Mouse (Mus musculus) heart, embryonic 10.5 days (tissue): ENCODE results near the gene Dclk2. TPM values are rescaled to one million over a fixed set of nuclear protein-coding genes. Genes with fewer than 3 reads are reported as not detected.
A peak's percentile ranks its signal among the peaks of the same experiment; 100 is the strongest.

Experiments
- DNase-seq: peaks from one replicate; pipeline ENCODE4 v3.0.0-alpha.2; 2017; ENCODE audit warnings: low spot score
- H3K27ac ChIP-seq: fragments of 300-500 bp; sonication (generic); 2 replicates; pipeline ENCODE4 v1.5.1; 2016; ENCODE audit warnings: mild to moderate bottlenecking
- H3K27me3 ChIP-seq: fragments of 300-500 bp; sonication (generic); 2 replicates; pipeline ENCODE4 v1.6.1; 2016; ENCODE audit warnings: mild to moderate bottlenecking; ENCODE audit not compliant: poor library complexity, insufficient read depth, severe bottlenecking
- H3K36me3 ChIP-seq: fragments of 300-500 bp; sonication (generic); 2 replicates; pipeline ENCODE4 v1.6.1; 2016; ENCODE audit warnings: mild to moderate bottlenecking, moderate library complexity
- H3K4me1 ChIP-seq: fragments of 300-500 bp; sonication (generic); 2 replicates; pipeline ENCODE4 v1.6.1; 2016; ENCODE audit warnings: mild to moderate bottlenecking
- H3K4me3 ChIP-seq: fragments of 300-500 bp; sonication (generic); 2 replicates; pipeline ENCODE4 v1.5.1; 2016; ENCODE audit warnings: mild to moderate bottlenecking, moderate library complexity
- H3K9me3 ChIP-seq: fragments of 300-500 bp; sonication (generic); 2 replicates; pipeline ENCODE4 v1.6.1; 2016; ENCODE audit warnings: mild to moderate bottlenecking, moderate library complexity
- WGBS: fragments of 180-500 bp; shearing (Covaris S2); methylation state at CpG from one replicate; pipeline ENCODE4 v1.1.7; 2016; 5-methylcytosine and 5-hydroxymethylcytosine counted together
- polyA plus RNA-seq: library from polyadenylated mRNA; unstranded; fragments of >200 nt; fragmentation: Nextera tagmentation; extraction: Ambion mirVana; gene quantifications from 2 replicates; pipeline ENCODE4 v1.2.1, GENCODE M21; 2016

Gene Dclk2
- polyA plus RNA-seq, 1 experiment from 2014 or later, result 3.7 TPM

GRCm38 (mm10) chr3:86802825-86803224 lies 117.8 kb downstream of the Dclk2 start:
- no peak for DNase-seq
- Histone ChIP-seq H3K4me1 (peaks cover 22% of the 10 kb centered on the region), H3K36me3 (no peaks in the 10 kb centered on the region), H3K9me3 (no peaks in the 10 kb centered on the region), H3K27me3 (no peaks in the 10 kb centered on the region), H3K4me3 (no peak overlapping the region), H3K27ac (peak overlapping the region; percentile 48)
- 45% methylated on average over 8 of the region's 8 CpGs for WGBS

DNA sequence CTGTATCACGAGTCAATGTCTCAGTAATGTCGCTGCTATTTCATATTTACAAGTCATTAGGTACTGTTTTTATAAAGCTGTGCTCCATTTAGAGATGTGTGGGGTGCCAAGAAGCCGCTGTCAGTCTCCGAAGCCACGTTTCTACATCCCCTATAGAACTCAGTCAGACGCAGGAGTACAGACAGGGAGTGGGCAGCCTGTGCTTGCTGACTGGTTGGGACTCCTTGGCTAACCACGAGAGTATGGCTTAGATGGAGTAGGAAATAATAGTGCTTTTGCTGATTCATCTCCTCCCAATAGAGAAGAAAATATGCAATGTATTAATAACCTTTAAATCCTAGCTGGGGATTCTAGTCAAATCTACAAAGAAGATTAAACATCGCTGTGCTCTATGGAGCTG lies 119.8 kb downstream of the Dclk2 start:
- no peaks in the 10 kb centered on the region for H3K9me3 ChIP-seq
- no peaks in the 10 kb centered on the region for H3K27me3 ChIP-seq

GRCm38 (mm10) chr3:86799041-86799440 lies 121.6 kb downstream of the Dclk2 start:
- Histone ChIP-seq H3K27me3 (no peaks in the 10 kb centered on the region), H3K27ac (peak overlapping the region; percentile 57; the same call in 1 of the 2 replicates), H3K4me3 (no peak overlapping the region), H3K4me1 (peaks cover 23% of the 10 kb centered on the region), H3K9me3 (no peaks in the 10 kb centered on the region), H3K36me3 (no peaks in the 10 kb centered on the region)
- peak; percentile 93 for DNase-seq
- WGBS, result 58% methylated on average over 9 of the region's 9 CpGs

More for the DNA sequence above, 119.8 kb downstream of the Dclk2 start:
- no peak for DNase-seq
- Histone ChIP-seq H3K4me1 (peaks cover 31% of the 10 kb centered on the region), H3K27ac (no peak overlapping the region), H3K4me3 (no peak overlapping the region), H3K36me3 (no peaks in the 10 kb centered on the region)
- WGBS, result 86% methylated on average over 8 of the region's 8 CpGs

DNA sequence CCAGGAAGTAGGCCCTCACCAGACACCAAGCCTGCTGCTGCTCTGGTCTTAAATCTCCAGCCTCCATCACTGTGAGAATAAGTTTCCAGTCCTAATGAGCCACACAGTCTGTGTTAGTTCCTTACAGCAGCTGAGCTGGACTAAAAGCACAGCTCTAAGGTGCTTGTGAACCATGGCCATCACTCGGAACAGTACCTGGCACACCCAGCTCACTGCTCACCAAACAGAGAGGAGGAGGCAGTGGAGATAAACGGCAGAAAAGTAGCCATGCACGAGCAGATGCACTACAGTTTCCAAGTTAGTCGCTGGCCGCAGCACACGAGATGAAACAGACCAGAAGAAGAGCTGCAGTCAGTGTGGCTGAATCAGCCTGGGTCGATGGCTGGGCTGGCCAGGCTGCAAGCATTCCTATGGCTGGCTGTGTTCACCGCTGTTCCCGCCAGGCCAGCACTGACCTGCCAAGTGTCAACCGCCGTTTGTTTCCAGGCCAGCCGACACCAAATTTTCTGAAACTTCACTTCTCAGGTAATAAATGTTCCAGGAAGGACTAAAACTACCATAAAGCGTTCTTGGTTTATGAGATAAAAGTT lies 122.7 kb downstream of the Dclk2 start:
- peak overlapping the region; percentile 33; the same call in 1 of the 2 replicates for H3K27ac ChIP-seq
- peaks cover 22% of the 10 kb centered on the region for H3K4me1 ChIP-seq
- H3K9me3 ChIP-seq, result no peaks in the 10 kb centered on the region
- WGBS, result 67% methylated on average over 13 of the region's 13 CpGs
- H3K36me3 ChIP-seq, result no peaks in the 10 kb centered on the region
- no peak overlapping the region for H3K4me3 ChIP-seq
- DNase-seq, result no peak
- H3K27me3 ChIP-seq, result no peaks in the 10 kb centered on the region

DNA sequence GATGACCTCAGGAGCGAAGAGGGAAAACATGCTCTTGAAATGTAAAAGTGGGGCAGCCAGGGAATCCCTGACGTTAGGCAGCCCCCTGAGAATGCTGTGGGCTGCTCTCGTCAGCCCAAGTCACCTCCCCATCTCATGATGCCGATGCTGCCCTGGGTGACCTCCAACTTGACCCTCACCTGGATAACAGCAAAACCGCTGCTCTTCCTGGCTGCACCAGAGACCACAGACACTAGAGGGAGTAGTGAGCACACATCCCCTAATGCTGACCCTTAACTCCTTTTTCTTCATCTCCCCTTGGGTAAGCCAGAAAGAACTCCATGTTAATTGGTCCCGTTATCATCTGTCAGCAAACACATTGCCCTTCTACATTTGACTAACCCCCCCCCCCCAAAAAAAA lies 123.9 kb downstream of the Dclk2 start:
- Histone ChIP-seq H3K27ac (no peak overlapping the region), H3K9me3 (no peaks in the 10 kb centered on the region), H3K4me1 (peaks cover 20% of the 10 kb centered on the region), H3K4me3 (no peak overlapping the region), H3K36me3 (no peaks in the 10 kb centered on the region), H3K27me3 (no peaks in the 10 kb centered on the region)
- WGBS, result 31% methylated on average over 6 of the region's 6 CpGs
- DNase-seq, result no peak

- H3K4me1 ChIP-seq, result peaks cover 39% of the 10 kb centered on the region
- H3K4me3 ChIP-seq, result no peak overlapping the region
- no peaks in the 10 kb centered on the region for H3K36me3 ChIP-seq
- no peaks in the 10 kb centered on the region for H3K27me3 ChIP-seq
- no peak for DNase-seq
- H3K27ac ChIP-seq, result 0 out of 2 replicates have a peak overlapping the region, but pooled peaks have one; percentile 29
- no peaks in the 10 kb centered on the region for H3K9me3 ChIP-seq
- 43% methylated on average over 1 of the region's 1 CpGs for WGBS
These were observed 126.9 kb downstream of the Dclk2 start for GRCm38 (mm10) chr3:86793720-86794191.

GRCm38 (mm10) chr3:86793264-86793663 lies 127.4 kb downstream of the Dclk2 start:
- DNase-seq, result no peak
- Histone ChIP-seq H3K4me3 (no peak overlapping the region), H3K27ac (0 out of 2 replicates have a peak overlapping the region, but pooled peaks have one; percentile 29), H3K27me3 (no peaks in the 10 kb centered on the region), H3K9me3 (no peaks in the 10 kb centered on the region), H3K4me1 (peaks cover 42% of the 10 kb centered on the region), H3K36me3 (no peaks in the 10 kb centered on the region)
- 71% methylated on average over 4 of the region's 4 CpGs for WGBS

DNA sequence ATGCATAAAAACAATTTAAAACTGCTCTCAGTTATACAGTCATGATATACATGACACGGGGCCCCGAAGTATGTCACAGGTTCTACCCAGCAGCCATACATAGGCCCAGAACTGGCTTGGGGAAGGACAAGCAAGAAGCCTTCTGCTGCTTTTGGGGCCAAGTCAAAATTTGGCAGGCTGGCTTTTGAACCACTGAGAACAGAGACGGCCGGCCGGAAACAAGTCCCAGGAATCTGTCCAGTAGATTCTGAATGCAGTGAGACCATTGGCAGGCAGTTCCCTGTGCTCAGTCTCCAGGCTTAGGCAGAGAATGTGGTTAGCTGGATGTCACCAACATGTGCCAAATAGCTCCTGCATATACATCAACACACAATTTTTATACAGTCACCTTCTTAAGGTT lies 130.9 kb downstream of the Dclk2 start:
- Histone ChIP-seq H3K9me3 (no peaks in the 10 kb centered on the region), H3K36me3 (no peaks in the 10 kb centered on the region), H3K4me1 (peaks cover 59% of the 10 kb centered on the region), H3K27ac (peak overlapping the region; percentile 37; the same call in 1 of the 2 replicates), H3K27me3 (no peaks in the 10 kb centered on the region), H3K4me3 (no peak overlapping the region)
- WGBS, result 77% methylated on average over 5 of the region's 5 CpGs
- DNase-seq, result no peak

DNA sequence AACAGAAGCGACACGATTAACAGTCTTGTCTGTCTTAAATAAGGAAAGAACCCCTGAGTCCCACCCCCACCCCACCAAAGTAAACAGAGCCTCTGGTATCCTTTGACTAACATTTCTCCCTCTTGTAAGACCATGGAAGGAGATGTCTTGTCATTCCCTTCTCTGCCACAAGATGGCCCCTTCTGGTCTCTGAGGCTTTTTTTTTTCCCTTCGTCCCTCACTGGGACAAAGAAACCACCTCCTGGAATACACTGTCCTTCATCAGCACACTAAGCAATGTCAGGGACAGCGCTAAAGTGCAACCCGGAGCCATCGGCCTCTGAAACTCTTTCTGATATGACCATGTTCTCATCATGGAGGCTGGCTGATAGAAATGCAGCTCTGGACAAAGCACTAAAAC lies 131.9 kb downstream of the Dclk2 start:
- H3K9me3 ChIP-seq, result no peaks in the 10 kb centered on the region
- no peak overlapping the region for H3K4me3 ChIP-seq
- H3K36me3 ChIP-seq, result no peaks in the 10 kb centered on the region
- H3K27ac ChIP-seq, result peak overlapping the region; percentile 79
- DNase-seq, result no peak
- no peaks in the 10 kb centered on the region for H3K27me3 ChIP-seq
- peaks cover 67% of the 10 kb centered on the region for H3K4me1 ChIP-seq
- 29% methylated on average over 6 of the region's 6 CpGs for WGBS

GRCm38 (mm10) chr3:86787423-86788123 lies 133.1 kb downstream of the Dclk2 start:
- Histone ChIP-seq H3K4me1 (peaks cover 65% of the 10 kb centered on the region), H3K4me3 (no peak overlapping the region), H3K36me3 (no peaks in the 10 kb centered on the region), H3K27me3 (no peaks in the 10 kb centered on the region), H3K27ac (peak overlapping the region; percentile 79), H3K9me3 (no peaks in the 10 kb centered on the region)
- WGBS, result 63% methylated on average over 10 of the region's 10 CpGs
- no peak for DNase-seq

DNA sequence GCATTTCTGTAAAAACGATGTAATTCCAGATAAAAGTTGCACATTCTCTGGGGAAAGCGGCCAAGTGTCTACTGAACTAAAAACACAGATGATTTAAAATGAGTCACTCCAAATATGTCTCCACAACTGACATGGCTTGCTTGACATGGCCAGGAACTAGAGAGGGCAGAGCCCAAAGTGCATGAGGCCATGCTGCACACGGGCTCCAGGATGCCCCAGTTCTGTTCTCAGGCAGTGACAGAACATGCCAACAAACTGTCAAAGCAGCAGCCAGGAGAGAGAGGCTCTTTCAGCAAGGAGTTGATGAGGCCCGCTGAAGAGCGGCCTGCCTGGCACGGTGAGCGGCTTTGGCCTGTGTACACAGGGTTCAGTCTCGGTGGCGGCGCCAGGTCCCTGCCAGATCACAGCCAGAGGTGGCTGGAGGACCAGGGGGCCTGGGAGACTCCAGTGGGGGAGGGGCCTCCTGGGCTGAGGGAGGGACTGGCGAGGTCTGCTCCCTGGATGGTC lies 133.8 kb downstream of the Dclk2 start:
- Histone ChIP-seq H3K9me3 (no peaks in the 10 kb centered on the region), H3K27ac (peak overlapping the region; percentile 79), H3K4me1 (peaks cover 65% of the 10 kb centered on the region), H3K36me3 (no peaks in the 10 kb centered on the region), H3K27me3 (no peaks in the 10 kb centered on the region), H3K4me3 (no peak overlapping the region)
- 43% methylated on average over 11 of the region's 11 CpGs for WGBS
- no peak for DNase-seq

- Histone ChIP-seq H3K4me3 (no peak overlapping the region), H3K27ac (peak overlapping the region; percentile 79), H3K4me1 (peaks cover 65% of the 10 kb centered on the region), H3K36me3 (no peaks in the 10 kb centered on the region), H3K27me3 (no peaks in the 10 kb centered on the region), H3K9me3 (no peaks in the 10 kb centered on the region)
- no peak for DNase-seq
- WGBS, result 79% methylated on average over 12 of the region's 12 CpGs
These were observed 134.4 kb downstream of the Dclk2 start for GRCm38 (mm10) chr3:86786280-86786679.

DNA sequence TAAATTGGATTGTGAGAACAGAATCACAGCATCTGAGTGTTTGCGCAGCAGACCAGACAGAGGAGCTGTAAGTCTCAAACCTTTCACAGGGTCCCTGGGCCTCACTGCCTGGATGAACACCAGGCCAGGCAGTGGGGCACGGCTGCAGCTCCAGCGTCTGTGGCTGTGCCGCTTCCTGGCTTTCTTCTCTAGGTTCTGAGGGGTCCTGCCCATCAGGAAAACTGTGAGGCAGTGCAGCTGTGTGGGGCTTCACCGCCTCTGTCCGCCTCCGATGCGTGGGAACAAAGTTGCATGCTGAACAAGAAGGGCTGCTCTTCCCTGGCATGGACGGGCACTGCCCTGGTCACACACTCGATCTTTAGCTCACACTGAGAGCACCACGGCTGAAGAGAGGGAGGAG lies 135.7 kb downstream of the Dclk2 start:
- H3K27me3 ChIP-seq, result no peaks in the 10 kb centered on the region
- peaks cover 57% of the 10 kb centered on the region for H3K4me1 ChIP-seq
- 75% methylated on average over 11 of the region's 11 CpGs for WGBS
- H3K36me3 ChIP-seq, result no peaks in the 10 kb centered on the region
- H3K9me3 ChIP-seq, result no peaks in the 10 kb centered on the region
- H3K4me3 ChIP-seq, result no peak overlapping the region
- H3K27ac ChIP-seq, result peak overlapping the region; percentile 44
- no peak for DNase-seq
